Mouse (Mus musculus) megakaryocyte progenitor cell, adult 5-6 weeks (primary cell): ENCODE results near the gene Olfr508. TPM values are rescaled to one million over a fixed set of nuclear protein-coding genes. Genes with fewer than 3 reads are reported as not detected.
"Not testable (repeated sequence)": the region's sequence is repeated elsewhere in the genome, so short reads cannot be mapped to it uniquely, and the experiment has no call there.

Experiments used
- ATAC-seq: replicated peaks from 2 replicates; pipeline ENCODE4 v1.8.0; 2016; ENCODE audit warnings: mild to moderate bottlenecking, moderate TSS enrichment, inconsistent platforms; ENCODE audit not compliant: poor library complexity
- total RNA-seq, 2 experiments: library from RNA; stranded (forward) in 1 of 2; stranded (reverse) in 1 of 2; fragments of 157-497, 149-512 nt in 1 of 2; fragments of 200-1000 nt in 1 of 2; gene quantifications; 2 replicates each; pipeline versions ENCODE4 v1.2.3 to v1.2.4; 2015 to 2017

The Olfr508 gene
- not detected in 2 replicates for total RNA-seq (2015)
- not detected in 2 replicates for total RNA-seq (2017)

- ATAC-seq = no peak
Observed at GRCm38 (mm10) chr7:108629694-108630093, at the start of gene Olfr508. Gene Olfr508 (plus strand): TSS chr7:108629994.

- ATAC-seq = no peak
Observed at GRCm38 (mm10) chr7:108589797-108590196, 40.0 kb upstream of the Olfr508 start.

- ATAC-seq = not testable (repeated sequence)
Observed at GRCm38 (mm10) chr7:108601916-108602315, 27.9 kb upstream of the Olfr508 start.

GRCm38 (mm10) chr7:108610487-108610886 lies 19.3 kb upstream of the Olfr508 start, which contains the start of gene Olfr506:
Gene Olfr506 (plus strand): TSS chr7:108610787.
- ATAC-seq = no peak

GRCm38 (mm10) chr7:108614110-108614509 lies 15.7 kb upstream of the Olfr508 start:
- no peak for ATAC-seq

GRCm38 (mm10) chr7:108616781-108617180 lies 13.0 kb upstream of the Olfr508 start:
- ATAC-seq = not testable (repeated sequence)

GRCm38 (mm10) chr7:108621514-108621913 lies 8.3 kb upstream of the Olfr508 start, which contains the start of gene Olfr507:
Gene Olfr507 (plus strand): TSS chr7:108621814.
- ATAC-seq = no peak

- ATAC-seq = no peak
Observed at GRCm38 (mm10) chr7:108651806-108652205, 22.0 kb downstream of the Olfr508 start, which contains the start of gene Olfr509. Gene Olfr509 (minus strand): TSS chr7:108651906.

GRCm38 (mm10) chr7:108662419-108662818 lies 32.6 kb downstream of the Olfr508 start:
- ATAC-seq = no peak

GRCm38 (mm10) chr7:108666118-108666517 lies 36.3 kb downstream of the Olfr508 start, which contains the start of gene Olfr510:
Gene Olfr510 (plus strand): TSS chr7:108666418.
- no peak for ATAC-seq

- ATAC-seq = no peak
Observed at GRCm38 (mm10) chr7:108671058-108671457, 41.3 kb downstream of the Olfr508 start.

- ATAC-seq = no peak
Observed at GRCm38 (mm10) chr7:108678886-108679285, 49.1 kb downstream of the Olfr508 start.

Other genes with a start within 250 kb of the Olfr508 start
- not detected in 2 replicates for gene Olfr495, start 236.8 kb upstream of the Olfr508 start, total RNA-seq (2015)
- gene Olfr495, start 236.8 kb upstream of the Olfr508 start, total RNA-seq (2017) = not detected in 2 replicates
- not detected in 2 replicates for gene Olfr497, start 209.6 kb upstream of the Olfr508 start, total RNA-seq (2015)
- not detected in 2 replicates for gene Olfr497, start 209.6 kb upstream of the Olfr508 start, total RNA-seq (2017)
- gene Olfr498, start 164.7 kb upstream of the Olfr508 start, total RNA-seq (2015) = not detected in 2 replicates
- gene Olfr498, start 164.7 kb upstream of the Olfr508 start, total RNA-seq (2017) = not detected in 2 replicates
- not detected in 2 replicates for gene Olfr502, start 104.9 kb upstream of the Olfr508 start, total RNA-seq (2015)
- not detected in 2 replicates for gene Olfr502, start 104.9 kb upstream of the Olfr508 start, total RNA-seq (2017)
- not detected in 2 replicates for gene Olfr503, start 85.5 kb upstream of the Olfr508 start, total RNA-seq (2015)
- gene Olfr503, start 85.5 kb upstream of the Olfr508 start, total RNA-seq (2017) = not detected in 2 replicates
- not detected in 2 replicates for gene Olfr504, start 64.2 kb upstream of the Olfr508 start, total RNA-seq (2015)
- gene Olfr504, start 64.2 kb upstream of the Olfr508 start, total RNA-seq (2017) = not detected in 2 replicates
- not detected in 2 replicates for gene Olfr506, start 19.2 kb upstream of the Olfr508 start, total RNA-seq (2015)
- not detected in 2 replicates for gene Olfr506, start 19.2 kb upstream of the Olfr508 start, total RNA-seq (2017)
- gene Olfr507, start 8.2 kb upstream of the Olfr508 start, total RNA-seq (2015) = not detected in 2 replicates
- not detected in 2 replicates for gene Olfr507, start 8.2 kb upstream of the Olfr508 start, total RNA-seq (2017)
- not detected in 2 replicates for gene Olfr509, start 21.9 kb downstream of the Olfr508 start, total RNA-seq (2015)
- gene Olfr509, start 21.9 kb downstream of the Olfr508 start, total RNA-seq (2017) = not detected in 2 replicates
- gene Olfr510, start 36.4 kb downstream of the Olfr508 start, total RNA-seq (2015) = not detected in 2 replicates
- gene Olfr510, start 36.4 kb downstream of the Olfr508 start, total RNA-seq (2017) = not detected in 2 replicates
- not detected in 2 replicates for gene Olfr512, start 83.3 kb downstream of the Olfr508 start, total RNA-seq (2015)
- gene Olfr512, start 83.3 kb downstream of the Olfr508 start, total RNA-seq (2017) = not detected in 2 replicates
- gene Olfr513, start 121.0 kb downstream of the Olfr508 start, total RNA-seq (2015) = not detected in 2 replicates
- not detected in 2 replicates for gene Olfr513, start 121.0 kb downstream of the Olfr508 start, total RNA-seq (2017)
- gene Olfr514, start 196.0 kb downstream of the Olfr508 start, total RNA-seq (2015) = not detected in 2 replicates
- gene Olfr514, start 196.0 kb downstream of the Olfr508 start, total RNA-seq (2017) = not detected in 2 replicates
- not detected in 2 replicates for gene Olfr516, start 220.5 kb downstream of the Olfr508 start, total RNA-seq (2015)
- gene Olfr516, start 220.5 kb downstream of the Olfr508 start, total RNA-seq (2017) = not detected in 2 replicates
- gene Olfr517, start 242.4 kb downstream of the Olfr508 start, total RNA-seq (2015) = not detected in 2 replicates
- gene Olfr517, start 242.4 kb downstream of the Olfr508 start, total RNA-seq (2017) = not detected in 2 replicates